In the genomic region with DNA sequence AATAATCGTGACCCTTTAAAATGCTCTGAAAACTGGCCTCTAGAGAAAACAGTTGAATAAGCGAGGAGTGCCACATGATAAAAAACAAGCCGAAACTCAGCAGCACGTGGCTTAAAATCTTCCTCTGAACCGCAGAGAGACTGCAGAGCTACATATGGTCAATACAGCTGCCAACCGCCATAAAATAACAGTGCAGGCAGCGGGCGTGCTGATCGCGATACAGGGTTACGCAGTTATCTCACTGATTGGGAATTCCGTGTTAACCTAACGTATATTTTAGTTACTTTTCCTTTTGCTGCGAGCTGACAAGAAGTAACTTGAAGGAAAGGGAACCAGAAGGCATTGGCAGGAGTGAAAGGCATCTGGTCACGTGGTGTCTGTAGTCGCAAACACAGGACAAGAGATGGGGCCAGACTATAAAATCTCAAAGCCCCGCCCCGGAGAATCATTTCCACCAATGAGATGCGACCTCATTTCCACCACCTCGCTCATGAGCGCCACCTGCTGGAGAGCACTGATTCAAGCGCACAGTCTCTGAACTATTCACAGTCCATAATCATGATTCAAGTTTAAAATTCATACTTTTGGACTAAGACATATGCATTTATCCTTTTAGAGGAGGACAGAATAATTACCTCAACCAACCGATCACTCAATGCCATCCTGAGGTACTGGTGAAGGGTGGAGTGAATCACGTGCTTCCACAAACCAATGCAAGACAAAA, we compare ENCODE assay signal across 9 mouse cellular contexts.
A peak's percentile ranks its signal among the peaks of the same experiment; 100 is the strongest.
DNase-seq lines count a peak whose midpoint lies in the region; TF ChIP-seq lines count a peak whose summit lies in the region.
"Had no signal": no experiment of that assay in that cellular context is flagged by ENCODE, and none has a peak within 500 bp of the region (broad histone marks: within the 10 kb centered on the region; RNA-seq: fewer than 3 reads in every experiment).

No protein-coding gene starts in this region.

- H3K4me1 ChIP-seq in kidney, adult 2 months (ENCODE audit: control insufficient read depth, insufficient read depth, low read length) = no peaks in the 10 kb centered on the region
- H3K4me1 ChIP-seq: embryonic facial prominence, embryonic 12.5 days had no signal

- no peaks in the 10 kb centered on the region for H3K36me3 ChIP-seq in kidney, adult 2 months (ENCODE audit: control insufficient read depth, insufficient read depth, low read length)
- H3K36me3 ChIP-seq: embryonic facial prominence, embryonic 12.5 days had no signal

- peak; percentile 55 for TF ChIP-seq CTCF in kidney, adult 2 months (conservative IDR thresholded peaks at IDR 0.05; ENCODE audit: insufficient read depth, insufficient read length, low read depth, low read length)

- no peaks in the 10 kb centered on the region for H3K27me3 ChIP-seq in kidney, adult 2 months (replicated peaks; ENCODE audit: control insufficient read depth, insufficient read depth, low read length)
- H3K27me3 ChIP-seq: embryonic facial prominence, embryonic 12.5 days had no signal

- no peak overlapping the region for H3K4me3 ChIP-seq in kidney, adult 2 months (ENCODE audit: insufficient read depth, low read depth, low read length)
- H3K4me3 ChIP-seq: embryonic facial prominence, embryonic 12.5 days had no signal

- TF ChIP-seq POLR2A in kidney, adult 2 months (IDR thresholded peaks at IDR 0.05; ENCODE audit: low read depth, low read length) = no peak

- no peak overlapping the region for H3K27ac ChIP-seq in kidney, adult 2 months (ENCODE audit: insufficient read depth, low read depth, low read length)
- H3K27ac ChIP-seq: embryonic facial prominence, embryonic 12.5 days had no signal

- WGBS in kidney, adult 2 months = 95% methylated on average over 24 of the region's 24 CpGs

- DNase-seq in kidney, adult 2 months = peak; percentile 26
- DNase-seq in kidney, adult 11 months = no peak
- DNase-seq in CD8-positive naive resting alpha-beta T cell, adult 2 months (ENCODE audit: low read depth in 2 of 2, low spot score in 2 of 2) = peak; percentile 35 to 56
- peak; percentile 80 for DNase-seq in ZHBTc4 (ENCODE audit: low read depth, low spot score)
- peak; percentile 39 to 45 for DNase-seq in kidney, postnatal 4 days
- DNase-seq in spleen, adult 12 weeks (ENCODE audit: low spot score) = peak; percentile 26
- no peak for DNase-seq in neural tube, embryonic 10.5 days (ENCODE audit: extremely low spot score, low spot score)
- no peak for DNase-seq in urinary bladder, postnatal 14 days (ENCODE audit: low spot score)

Comparison
In these comparisons a context has a peak if more than half of its experiments do, and no peak if none do; other contexts are left out.
1. DNase-seq: peak in kidney, adult 2 months (single experiment), CD8-positive naive resting alpha-beta T cell, adult 2 months (2 of 2), ZHBTc4 (single experiment), kidney, postnatal 4 days (2 of 2) and spleen, adult 12 weeks (single experiment); none in kidney, adult 11 months (single experiment), neural tube, embryonic 10.5 days (single experiment) and urinary bladder, postnatal 14 days (single experiment).